14 mouse cellular contexts compared by ENCODE assay signal in genomic region chr2:27392278-27392677, GRCm38 (mm10). TPM values are rescaled to one million over a fixed set of nuclear protein-coding genes. Genes with fewer than 3 reads are reported as not detected.
DNase-seq lines count a peak whose midpoint lies in the region; ATAC-seq lines count a peak whose summit lies in the region.
"Had no signal": no experiment of that assay in that cellular context is flagged by ENCODE, and none has a peak within 500 bp of the region (broad histone marks: within the 10 kb centered on the region; RNA-seq: fewer than 3 reads in every experiment).

No protein-coding gene starts in this region.

- no peak overlapping the region for H3K4me2 ChIP-seq in hindbrain, embryonic 13.5 days
- no peak overlapping the region for H3K4me2 ChIP-seq in hindbrain, embryonic 16.5 days (ENCODE audit: low read length)
- H3K4me2 ChIP-seq: embryonic facial prominence, embryonic 12.5 days; forebrain, embryonic 15.5 days had no signal

- H3K4me3 ChIP-seq in hindbrain, embryonic 13.5 days, result no peak overlapping the region
- H3K4me3 ChIP-seq in hindbrain, embryonic 16.5 days (ENCODE audit: low read length), result no peak overlapping the region
- H3K4me3 ChIP-seq: embryonic facial prominence, embryonic 12.5 days; forebrain, embryonic 15.5 days; megakaryocyte, embryonic 14.5 days had no signal

- no peaks in the 10 kb centered on the region for H3K9me3 ChIP-seq in hindbrain, embryonic 13.5 days
- H3K9me3 ChIP-seq in hindbrain, embryonic 16.5 days (ENCODE audit: control insufficient read depth, low read length), result no peaks in the 10 kb centered on the region
- H3K9me3 ChIP-seq: embryonic facial prominence, embryonic 12.5 days; forebrain, embryonic 15.5 days had no signal

- WGBS in hindbrain, embryonic 13.5 days, result 36% methylated on average over 5 of the region's 5 CpGs
- WGBS in hindbrain, embryonic 16.5 days, result 44% methylated on average over 5 of the region's 5 CpGs

- H3K4me1 ChIP-seq in hindbrain, embryonic 13.5 days (replicated peaks), result peaks cover 85% of the 10 kb centered on the region
- peaks cover 40% of the 10 kb centered on the region for H3K4me1 ChIP-seq in hindbrain, embryonic 16.5 days (ENCODE audit: control insufficient read depth, insufficient read depth, low read depth, low read length)

- H3K9ac ChIP-seq in hindbrain, embryonic 13.5 days, result no peak overlapping the region
- H3K9ac ChIP-seq in hindbrain, embryonic 16.5 days (ENCODE audit: low read depth, low read length), result no peak overlapping the region
- H3K9ac ChIP-seq: embryonic facial prominence, embryonic 12.5 days; forebrain, embryonic 15.5 days; liver, embryonic 14.5 days had no signal

- no peaks in the 10 kb centered on the region for H3K36me3 ChIP-seq in hindbrain, embryonic 13.5 days
- no peaks in the 10 kb centered on the region for H3K36me3 ChIP-seq in hindbrain, embryonic 16.5 days (ENCODE audit: control insufficient read depth, insufficient read depth, low read length)
- H3K36me3 ChIP-seq: embryonic facial prominence, embryonic 12.5 days; forebrain, embryonic 15.5 days had no signal

- H3K27ac ChIP-seq in hindbrain, embryonic 13.5 days, result peak overlapping the region; percentile 8; the same call in 1 of the 2 replicates
- no peak overlapping the region for H3K27ac ChIP-seq in hindbrain, embryonic 16.5 days (ENCODE audit: low read depth, low read length)
- H3K27ac ChIP-seq: embryonic facial prominence, embryonic 12.5 days; forebrain, embryonic 15.5 days; liver, embryonic 14.5 days had no signal

- peak; percentile 88 for DNase-seq in Muller cell, postnatal 12 days (ENCODE audit: inconsistent ontology term)
- DNase-seq in gastrocnemius, adult 8-10 months (ENCODE audit: low spot score in 2 of 2), result peak; percentile 22 to 23
- DNase-seq in heart, postnatal 36 days, result peak; percentile 36 to 39
- DNase-seq in spleen, postnatal 4 days (ENCODE audit: low spot score in 2 of 2), result no peak
- no peak for DNase-seq in retina, embryonic 14.5 days (ENCODE audit: low spot score)
- DNase-seq: kidney, postnatal 14 days; right cerebral cortex, postnatal 14 days had no signal

- ATAC-seq in hindbrain, embryonic 13.5 days (ENCODE audit: low FRiP score), result no peak
- ATAC-seq in hindbrain, embryonic 16.5 days, result no peak
- ATAC-seq in frontal cortex, adult (ENCODE audit: low TSS enrichment), result no peak; the same call in 1 of the 2 replicates
- ATAC-seq: forebrain, embryonic 15.5 days had no signal

- intact Hi-C loops in heart, postnatal 36 days (cut with DNase I), result no loop called here

- no peaks in the 10 kb centered on the region for H3K27me3 ChIP-seq in hindbrain, embryonic 13.5 days
- no peaks in the 10 kb centered on the region for H3K27me3 ChIP-seq in hindbrain, embryonic 16.5 days (replicated peaks; ENCODE audit: control insufficient read depth, insufficient read depth, low read length)
- H3K27me3 ChIP-seq: embryonic facial prominence, embryonic 12.5 days; forebrain, embryonic 15.5 days had no signal

RNA-seq across cellular contexts. Expression of gene Vav2, which starts 34.6 kb away (rescaled TPM):
- polyA plus RNA-seq in hindbrain, embryonic 13.5 days (2015; fragmentation: Nextera tagmentation; extraction: Ambion mirVana), result 13.4 and 15.1 TPM in 2 replicates
- polyA plus RNA-seq in hindbrain, embryonic 16.5 days (2015; fragmentation: Nextera tagmentation; extraction: Ambion mirVana), result 10.4 and 11.8 TPM in 2 replicates
- 1 to 10 TPM; 2.0 to 2.2 (median 2.0) TPM for total RNA-seq in gastrocnemius, adult 8-10 months (2022)
- 10 to 100 TPM; 14.0 to 14.4 TPM for total RNA-seq in heart, postnatal 36 days (2021)

RNA-seq across cellular contexts. Expression of gene Brd3os, which starts 49.8 kb away (rescaled TPM):
- 35.5 and 35.8 TPM in 2 replicates for polyA plus RNA-seq in hindbrain, embryonic 13.5 days (2015; fragmentation: Nextera tagmentation; extraction: Ambion mirVana)
- 45.6 and 46.2 TPM in 2 replicates for polyA plus RNA-seq in hindbrain, embryonic 16.5 days (2015; fragmentation: Nextera tagmentation; extraction: Ambion mirVana)
- 1 to 10 TPM in 1 of 4 experiments, under 1 TPM in 3; 0.70 to 1.2 (median 0.82) TPM for total RNA-seq in gastrocnemius, adult 8-10 months (2022)
- total RNA-seq in heart, postnatal 36 days (2021), result 1 to 10 TPM; 1.1 to 2.1 TPM

Comparison
In these comparisons a context has a peak if more than half of its experiments do, and no peak if none do; other contexts are left out.
1. DNase-seq: peak in Muller cell, postnatal 12 days (single experiment), gastrocnemius, adult 8-10 months (2 of 2) and heart, postnatal 36 days (2 of 2); none in spleen, postnatal 4 days (0 of 2) and retina, embryonic 14.5 days (single experiment).
2. RNA of gene Vav2, which starts 34.6 kb away (total RNA-seq): 14.0 to 14.4 TPM in heart, postnatal 36 days; 2.0 to 2.2 TPM in gastrocnemius, adult 8-10 months; every median in the first group is over 4 times any median in the second.